8 mouse cellular contexts compared by ENCODE assay signal in the genomic region with DNA sequence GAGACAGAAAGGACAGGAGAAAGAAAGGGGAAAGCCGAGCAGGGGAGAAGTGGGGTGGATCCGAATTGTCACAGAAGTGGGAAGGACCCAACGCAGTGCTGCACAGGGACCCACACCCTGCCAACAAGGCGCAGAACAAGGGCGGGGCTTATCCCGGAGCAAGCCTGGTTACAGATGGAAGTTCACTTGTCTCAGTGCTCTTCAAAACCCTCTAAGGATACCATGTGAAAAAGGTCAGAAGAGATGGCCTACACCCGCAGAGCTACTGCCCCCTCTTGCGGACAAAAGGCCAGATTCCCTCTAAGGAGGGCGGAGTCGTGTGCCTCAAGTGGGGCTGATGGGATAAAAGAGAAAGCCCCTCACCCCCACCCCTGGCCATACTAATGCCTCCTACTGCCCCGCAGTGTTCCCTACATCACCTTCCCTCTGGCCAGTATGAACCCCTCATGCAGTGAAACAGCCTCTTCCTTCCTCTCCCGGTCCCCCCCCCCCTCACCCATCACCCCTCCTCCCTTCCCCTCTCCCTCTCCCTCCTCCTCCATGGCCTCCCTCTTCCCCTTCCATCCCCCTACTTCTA.
DNase-seq lines count a peak whose midpoint lies in the region; ATAC-seq lines count a peak whose summit lies in the region.
"Had no signal": no experiment of that assay in that cellular context is flagged by ENCODE, and none has a peak within 500 bp of the region (broad histone marks: within the 10 kb centered on the region; RNA-seq: fewer than 3 reads in every experiment).

No protein-coding gene starts in this region.

- intact Hi-C loops in left cerebral cortex, postnatal 4 days (cut with DNase I), result loop anchor here (5.0 kb wide), 1 partner anchor 69 kb away; no protein-coding TSS in a partner anchor

- ATAC-seq in hindbrain, embryonic 14.5 days (ENCODE audit: low FRiP score), result 0 out of 2 replicates have a peak, but pooled peaks have one; percentile 22

- H3K4me3 ChIP-seq in hindbrain, embryonic 14.5 days (replicated peaks; ENCODE audit: low read length), result no peak overlapping the region

- H3K9ac ChIP-seq in hindbrain, embryonic 14.5 days, result no peak overlapping the region

- DNase-seq in left cerebral cortex, postnatal 4 days, result peak; percentile 12
- DNase-seq in left cerebral cortex, adult 9 months (ENCODE audit: low spot score in 2 of 2), result no peak
- peak; percentile 22 for DNase-seq in embryo, embryonic 9.5 days (ENCODE audit: extremely low spot score)
- DNase-seq in hindbrain, embryonic 14.5 days (ENCODE audit: low spot score), result no peak
- DNase-seq in retina, postnatal 1 day, result peak; percentile 18
- no peak for DNase-seq in lung, postnatal 25 days (ENCODE audit: low spot score)
- DNase-seq in kidney, postnatal 25 days, result no peak
- DNase-seq: heart, postnatal 36 days had no signal

- peaks cover 38% of the 10 kb centered on the region for H3K4me1 ChIP-seq in hindbrain, embryonic 14.5 days (replicated peaks; ENCODE audit: control insufficient read depth, insufficient read depth, low read length)

- H3K4me2 ChIP-seq in hindbrain, embryonic 14.5 days (replicated peaks), result no peak overlapping the region

- H3K27ac ChIP-seq in hindbrain, embryonic 14.5 days, result 0 out of 2 replicates have a peak overlapping the region, but pooled peaks have one; percentile 93

- no peaks in the 10 kb centered on the region for H3K9me3 ChIP-seq in hindbrain, embryonic 14.5 days (ENCODE audit: control insufficient read depth, low read length)

- no peaks in the 10 kb centered on the region for H3K36me3 ChIP-seq in hindbrain, embryonic 14.5 days (replicated peaks; ENCODE audit: control insufficient read depth, insufficient read depth)

- no peaks in the 10 kb centered on the region for H3K27me3 ChIP-seq in hindbrain, embryonic 14.5 days (ENCODE audit: control insufficient read depth, insufficient read depth, low read length)

- 28% methylated on average over 12 of the region's 12 CpGs for WGBS in hindbrain, embryonic 14.5 days

Comparison
In these comparisons a context has a peak if more than half of its experiments do, and no peak if none do; other contexts are left out.
1. DNase-seq: peak in left cerebral cortex, postnatal 4 days (single experiment), embryo, embryonic 9.5 days (single experiment) and retina, postnatal 1 day (single experiment); none in left cerebral cortex, adult 9 months (0 of 2), hindbrain, embryonic 14.5 days (single experiment), lung, postnatal 25 days (single experiment) and kidney, postnatal 25 days (0 of 2).